Mouse (Mus musculus) heart, adult 8-10 months (tissue): ENCODE results near the gene Vmn1r23. TPM values are rescaled to one million over a fixed set of nuclear protein-coding genes. Genes with fewer than 3 reads are reported as not detected.
"Not testable (repeated sequence)": the region's sequence is repeated elsewhere in the genome, so short reads cannot be mapped to it uniquely, and the experiment has no call there.

Experiments
- DNase-seq: peaks from one replicate; pipeline ENCODE4 v3.0.0; 2022; ENCODE audit warnings: low spot score
- total RNA-seq, 4 experiments: library from RNA; stranded (reverse); gene quantifications; 2 replicates each; pipeline ENCODE4 v1.2.4; 2022

Gene Vmn1r23
- not detected for total RNA-seq

DNA sequence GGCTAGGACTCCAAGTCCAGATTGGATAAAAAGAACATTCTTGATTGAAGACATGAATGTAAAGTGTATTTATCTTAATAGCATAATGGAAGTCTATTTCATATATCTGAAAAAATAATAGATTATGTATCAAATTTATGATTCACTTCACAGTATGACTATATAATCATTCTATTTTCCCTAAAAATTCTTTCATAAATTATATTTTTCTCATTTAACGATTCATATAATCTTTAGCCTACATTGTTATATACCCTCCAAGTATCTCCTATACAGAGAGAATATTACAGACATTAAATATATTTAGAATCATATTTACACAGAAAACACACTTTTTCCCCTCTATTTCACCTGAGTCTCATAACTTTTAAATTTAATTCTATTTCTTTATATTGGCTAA is at the start of gene Vmn1r23:
Vmn1r23 (minus strand) TSS at position 101 of the 400 bp plus-strand sequence.
- DNase-seq: no peak

DNA sequence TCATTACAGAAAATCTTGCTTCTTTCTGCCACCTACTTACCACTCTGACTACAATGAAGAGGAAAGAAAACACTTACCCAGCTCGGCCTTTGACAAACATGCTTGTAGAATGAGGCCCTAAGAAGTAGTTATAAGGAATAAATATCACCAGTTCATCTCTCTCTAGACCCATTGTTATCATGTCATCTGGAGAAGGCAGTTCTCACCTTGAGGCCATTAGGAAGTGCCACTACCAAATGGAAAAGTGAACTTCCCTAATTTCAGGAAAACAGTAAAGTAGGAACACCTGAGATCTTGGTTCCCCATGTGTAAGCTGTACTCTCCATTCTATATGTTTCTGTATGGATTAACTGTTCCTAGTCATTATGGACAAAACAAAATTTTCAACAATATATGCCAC is 34.8 kb upstream of the Vmn1r23 start, which contains the start of gene Vmn1r24:
Vmn1r24 (minus strand) TSS at position 101 of the 400 bp plus-strand sequence.
- not testable (repeated sequence) for DNase-seq

DNA sequence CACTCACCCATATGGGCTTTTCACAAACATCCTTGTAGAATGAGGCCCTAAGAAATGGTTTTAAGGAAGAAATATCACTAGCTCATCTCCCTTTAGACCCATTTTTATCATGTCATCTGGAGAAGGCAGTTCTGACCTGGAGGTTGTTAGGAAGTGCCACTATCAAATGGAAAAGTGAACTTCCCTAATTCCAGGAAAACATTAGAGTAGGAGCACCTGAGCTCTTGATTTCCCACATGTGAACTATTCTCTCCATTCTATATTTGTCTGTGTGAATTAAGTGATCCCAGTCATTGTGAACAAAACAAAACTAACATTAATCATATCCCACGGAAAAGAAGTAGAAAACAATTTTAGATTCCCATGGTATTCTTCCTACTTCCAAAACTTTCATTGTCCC is 18.7 kb downstream of the Vmn1r23 start, which contains the start of gene Vmn1r22:
Vmn1r22 (minus strand) TSS at position 101 of the 400 bp plus-strand sequence.
- no peak for DNase-seq

Other genes starting within 250 kb of the Vmn1r23 start
- gene Pyurf, start 234.8 kb downstream of the Vmn1r23 start, total RNA-seq: 10 to 100 TPM; 21.8 to 24.4 (median 23.9) TPM
- 10 to 100 TPM; 12.5 to 14.7 (median 13.5) TPM for gene Lancl2, start 224.3 kb downstream of the Vmn1r23 start, total RNA-seq
- 10 to 100 TPM; 19.0 to 22.8 (median 20.4) TPM for gene Vopp1, start 101.7 kb downstream of the Vmn1r23 start, total RNA-seq
- gene Vmn1r21, start 76.5 kb downstream of the Vmn1r23 start, total RNA-seq: not detected
- gene Vmn1r22, start 18.8 kb downstream of the Vmn1r23 start, total RNA-seq: not detected
- gene Vmn1r24, start 34.7 kb upstream of the Vmn1r23 start, total RNA-seq: not detected
- gene Vmn1r25, start 54.0 kb upstream of the Vmn1r23 start, total RNA-seq: not detected
- not detected for gene Vmn1r26, start 88.3 kb upstream of the Vmn1r23 start, total RNA-seq